Mouse (Mus musculus) midbrain, embryonic 14.5 days (tissue): ENCODE measurements around the gene Tomm20l. TPM values are rescaled to one million over a fixed set of nuclear protein-coding genes. Genes with fewer than 3 reads are reported as not detected.
A peak's percentile ranks its signal among the peaks of the same experiment; 100 is the strongest.

Experiments
- ATAC-seq: fragments of 200-750 bp; cut with Nextera tagmentation; 2 replicates; pipeline ENCODE4 v1.8.0; 2017; ENCODE audit warnings: moderate number of reproducible peaks, moderate library complexity; ENCODE audit not compliant: low FRiP score, low TSS enrichment
- DNase-seq: peaks from one replicate; pipeline ENCODE4 v3.0.0-alpha.2; 2015
- H3K27ac ChIP-seq: fragments of 300-500 bp; sonication (generic); replicated peaks from 2 replicates; pipeline ENCODE4 v1.5.1; 2014; ENCODE audit warnings: mild to moderate bottlenecking, low read depth, low read length, moderate library complexity
- H3K27me3 ChIP-seq: fragments of 300-500 bp; sonication (generic); 2 replicates; pipeline ENCODE4 v1.6.1; 2014; ENCODE audit warnings: low read length, control low read depth, mixed read lengths; ENCODE audit not compliant: control insufficient read depth, insufficient read depth
- H3K36me3 ChIP-seq: fragments of 300-500 bp; sonication (generic); 2 replicates; pipeline ENCODE4 v1.6.1; 2014; ENCODE audit warnings: low read length, control low read depth; ENCODE audit not compliant: control insufficient read depth, insufficient read depth
- H3K4me1 ChIP-seq: fragments of 300-500 bp; sonication (generic); 2 replicates; pipeline ENCODE4 v1.6.1; 2014; ENCODE audit warnings: mild to moderate bottlenecking, antibody characterized with exemption, low read length, control low read depth; ENCODE audit not compliant: control insufficient read depth, insufficient read depth
- H3K4me2 ChIP-seq: fragments of 300-500 bp; sonication (generic); 2 replicates; pipeline ENCODE4 v1.6.1; 2014; ENCODE audit warnings: mild to moderate bottlenecking, low read length, moderate library complexity
- H3K4me3 ChIP-seq: fragments of 300-500 bp; sonication (generic); replicated peaks from 2 replicates; pipeline ENCODE4 v1.5.1; 2014; ENCODE audit warnings: low read depth, low read length
- H3K9ac ChIP-seq: fragments of 300-500 bp; sonication (generic); replicated peaks from 2 replicates; pipeline ENCODE4 v1.6.1; 2014; ENCODE audit warnings: mild to moderate bottlenecking, low read length, moderate library complexity
- H3K9me3 ChIP-seq: fragments of 300-500 bp; sonication (generic); 2 replicates; pipeline ENCODE4 v1.6.1; 2016; ENCODE audit warnings: low read length, control low read depth, mixed read lengths; ENCODE audit not compliant: control insufficient read depth
- whole genome bisulfite sequencing: fragments of 180-500 bp; shearing (Covaris S2); extraction: QIAGEN DNeasy Blood & Tissue Kit; methylation state at CpG from one replicate; pipeline ENCODE4 v1.1.7; 2014; 5-methylcytosine and 5-hydroxymethylcytosine counted together
- polyA plus RNA-seq: library from polyadenylated mRNA; unstranded; fragments of >200 nt; fragmentation: Nextera tagmentation; extraction: Ambion mirVana; gene quantifications from 2 replicates; pipeline ENCODE4 v1.2.1, GENCODE M21; 2014

Tomm20l gene
- polyA plus RNA-seq, 1 experiment from 2014 or later: not detected

GRCm38 (mm10) chr12:71139258-71139828, 28.1 kb downstream of the Tomm20l start:
- H3K27ac ChIP-seq: no peak overlapping the region
- H3K4me3 ChIP-seq: no peak overlapping the region; the same call in 1 of the 2 replicates
- H3K4me2 ChIP-seq: peak overlapping the region; percentile 81
- peaks cover 38% of the 10 kb centered on the region for H3K36me3 ChIP-seq
- no peaks in the 10 kb centered on the region for H3K9me3 ChIP-seq
- no peak overlapping the region for H3K9ac ChIP-seq
- ATAC-seq (no peak), DNase-seq (no peak)
- peaks cover 21% of the 10 kb centered on the region for H3K4me1 ChIP-seq
- H3K27me3 ChIP-seq: no peaks in the 10 kb centered on the region
- WGBS: 82% methylated on average over 5 of the region's 5 CpGs

- ATAC-seq: no peak
- H3K36me3 ChIP-seq: peaks cover 53% of the 10 kb centered on the region
- H3K27me3 ChIP-seq: no peaks in the 10 kb centered on the region
These were observed 30.0 kb downstream of the Tomm20l start for GRCm38 (mm10) chr12:71141189-71141588.

GRCm38 (mm10) chr12:71147641-71148040, 36.4 kb downstream of the Tomm20l start:
- H3K36me3 ChIP-seq: peaks cover 75% of the 10 kb centered on the region
- ATAC-seq: no peak
- WGBS: 91% methylated on average over 3 of the region's 3 CpGs

More at GRCm38 (mm10) chr12:71141189-71141588, 30.0 kb downstream of the Tomm20l start:
- DNase-seq: no peak
- Histone ChIP-seq H3K4me2 (no peak overlapping the region), H3K9me3 (no peaks in the 10 kb centered on the region), H3K27ac (no peak overlapping the region), H3K9ac (no peak overlapping the region), H3K4me1 (peaks cover 17% of the 10 kb centered on the region), H3K4me3 (no peak overlapping the region)

GRCm38 (mm10) chr12:71148801-71149200, 37.6 kb downstream of the Tomm20l start:
- Histone ChIP-seq H3K4me1 (no peaks in the 10 kb centered on the region), H3K27me3 (no peaks in the 10 kb centered on the region), H3K27ac (no peak overlapping the region), H3K4me3 (no peak overlapping the region), H3K4me2 (no peak overlapping the region), H3K36me3 (peaks cover 77% of the 10 kb centered on the region), H3K9me3 (no peaks in the 10 kb centered on the region), H3K9ac (no peak overlapping the region)
- ATAC-seq (no peak), DNase-seq (no peak)
- WGBS: 92% methylated on average over 9 of the region's 9 CpGs

More at GRCm38 (mm10) chr12:71147641-71148040, 36.4 kb downstream of the Tomm20l start:
- Histone ChIP-seq H3K4me2 (no peak overlapping the region), H3K4me3 (no peak overlapping the region), H3K9me3 (no peaks in the 10 kb centered on the region), H3K4me1 (no peaks in the 10 kb centered on the region), H3K27ac (no peak overlapping the region), H3K9ac (no peak overlapping the region), H3K27me3 (no peaks in the 10 kb centered on the region)
- DNase-seq: peak; percentile 76

GRCm38 (mm10) chr12:71149456-71149855, 38.2 kb downstream of the Tomm20l start:
- Histone ChIP-seq H3K9ac (no peak overlapping the region), H3K4me1 (no peaks in the 10 kb centered on the region), H3K27me3 (no peaks in the 10 kb centered on the region), H3K36me3 (peaks cover 75% of the 10 kb centered on the region), H3K4me2 (no peak overlapping the region), H3K27ac (no peak overlapping the region), H3K9me3 (no peaks in the 10 kb centered on the region), H3K4me3 (no peak overlapping the region)
- 96% methylated on average over 6 of the region's 6 CpGs for WGBS
- ATAC-seq: no peak
- DNase-seq: no peak

DNA sequence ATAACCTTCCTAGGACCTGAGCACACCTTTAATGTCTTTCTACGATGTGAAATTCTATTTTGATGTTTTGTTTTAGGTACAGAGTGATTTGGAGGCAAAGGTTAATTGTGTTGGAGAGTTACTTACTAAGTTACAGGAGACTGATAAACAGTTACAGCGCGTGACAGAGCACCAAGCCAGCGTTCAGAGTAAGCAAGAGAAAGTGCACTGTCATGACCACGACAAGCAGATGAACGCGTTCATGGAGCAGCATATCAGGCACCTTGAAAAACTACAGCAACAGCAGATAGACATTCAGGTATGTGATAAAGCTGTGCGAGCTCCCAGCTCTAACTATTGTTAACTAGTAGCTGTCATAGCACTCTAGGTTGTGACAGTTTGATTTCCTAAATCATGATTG, 38.9 kb downstream of the Tomm20l start:
- Histone ChIP-seq H3K27me3 (no peaks in the 10 kb centered on the region), H3K4me3 (no peak overlapping the region), H3K36me3 (peaks cover 75% of the 10 kb centered on the region), H3K9me3 (no peaks in the 10 kb centered on the region), H3K9ac (no peak overlapping the region), H3K4me2 (no peak overlapping the region), H3K4me1 (no peaks in the 10 kb centered on the region), H3K27ac (no peak overlapping the region)
- 95% methylated on average over 8 of the region's 8 CpGs for WGBS
- no peak for DNase-seq
- ATAC-seq: no peak

DNA sequence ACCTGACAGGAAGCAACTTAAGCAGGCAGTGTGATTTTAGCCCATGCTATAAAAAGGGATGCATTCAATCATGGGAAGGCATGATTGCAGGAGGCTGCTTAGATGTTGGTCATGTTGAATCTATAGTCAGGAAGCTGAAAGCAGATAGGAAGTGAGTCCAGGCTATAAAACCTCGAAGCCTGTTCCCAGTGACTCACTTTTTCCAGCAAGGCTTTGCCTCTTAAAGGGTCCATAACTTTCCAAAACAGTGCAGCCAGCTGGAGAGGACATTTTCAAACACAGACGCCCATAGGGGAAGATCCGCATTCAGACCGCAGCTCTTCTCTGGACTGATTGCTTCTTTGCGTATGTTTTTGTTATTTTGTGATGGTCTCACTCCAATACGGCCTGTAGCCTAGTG, 43.8 kb downstream of the Tomm20l start:
- no peak overlapping the region for H3K4me2 ChIP-seq
- H3K36me3 ChIP-seq: peaks cover 75% of the 10 kb centered on the region
- H3K9ac ChIP-seq: no peak overlapping the region
- WGBS: 97% methylated on average over 6 of the region's 6 CpGs
- no peaks in the 10 kb centered on the region for H3K27me3 ChIP-seq
- H3K4me3 ChIP-seq: no peak overlapping the region
- H3K4me1 ChIP-seq: no peaks in the 10 kb centered on the region
- ATAC-seq (no peak), DNase-seq (no peak)
- no peak overlapping the region for H3K27ac ChIP-seq
- no peaks in the 10 kb centered on the region for H3K9me3 ChIP-seq

- no peaks in the 10 kb centered on the region for H3K27me3 ChIP-seq
- DNase-seq (no peak), ATAC-seq (no peak)
- H3K9ac ChIP-seq: no peak overlapping the region
- no peaks in the 10 kb centered on the region for H3K4me1 ChIP-seq
- H3K4me3 ChIP-seq: no peak overlapping the region
- no peaks in the 10 kb centered on the region for H3K9me3 ChIP-seq
- H3K4me2 ChIP-seq: no peak overlapping the region
- H3K36me3 ChIP-seq: peaks cover 79% of the 10 kb centered on the region
- WGBS: 94% methylated on average over 6 of the region's 6 CpGs
- H3K27ac ChIP-seq: no peak overlapping the region
These were observed 46.7 kb downstream of the Tomm20l start for GRCm38 (mm10) chr12:71157974-71158373.

- no peak for DNase-seq
- no peak overlapping the region for H3K27ac ChIP-seq
- no peak overlapping the region for H3K9ac ChIP-seq
- no peaks in the 10 kb centered on the region for H3K9me3 ChIP-seq
- no peak overlapping the region for H3K4me2 ChIP-seq
- no peaks in the 10 kb centered on the region for H3K27me3 ChIP-seq
- no peak overlapping the region for H3K4me3 ChIP-seq
- no peaks in the 10 kb centered on the region for H3K4me1 ChIP-seq
- H3K36me3 ChIP-seq: peaks cover 73% of the 10 kb centered on the region
- no peak for ATAC-seq
- 96% methylated on average over 9 of the region's 9 CpGs for WGBS
These were observed 53.2 kb downstream of the Tomm20l start for GRCm38 (mm10) chr12:71164410-71164809.
